Mouse (Mus musculus) kidney, adult 2 months (tissue): ENCODE results near the gene Ccdc85c.

ENCODE experiments used
- CTCF ChIP-seq: fragments of 200-500 bp; conservative IDR thresholded peaks from 2 replicates; pipeline ENCODE4 v1.5.1; 2011; ENCODE audit warnings: low read depth, mild to moderate bottlenecking, control low read depth, low read length, moderate library complexity, mixed read lengths; ENCODE audit not compliant: insufficient read depth, insufficient read length
- POLR2A ChIP-seq: fragments of 200-500 bp; IDR thresholded peaks from one replicate; pipeline ENCODE4 v1.6.1; 2011; ENCODE audit warnings: low read depth, low read length, control low read depth

- TF ChIP-seq CTCF (no peak), POLR2A (no peak)
Observed at GRCm38 (mm10) chr12:108273466-108274312, 1.5 kb downstream of the Ccdc85c start.
